In the genomic region with DNA sequence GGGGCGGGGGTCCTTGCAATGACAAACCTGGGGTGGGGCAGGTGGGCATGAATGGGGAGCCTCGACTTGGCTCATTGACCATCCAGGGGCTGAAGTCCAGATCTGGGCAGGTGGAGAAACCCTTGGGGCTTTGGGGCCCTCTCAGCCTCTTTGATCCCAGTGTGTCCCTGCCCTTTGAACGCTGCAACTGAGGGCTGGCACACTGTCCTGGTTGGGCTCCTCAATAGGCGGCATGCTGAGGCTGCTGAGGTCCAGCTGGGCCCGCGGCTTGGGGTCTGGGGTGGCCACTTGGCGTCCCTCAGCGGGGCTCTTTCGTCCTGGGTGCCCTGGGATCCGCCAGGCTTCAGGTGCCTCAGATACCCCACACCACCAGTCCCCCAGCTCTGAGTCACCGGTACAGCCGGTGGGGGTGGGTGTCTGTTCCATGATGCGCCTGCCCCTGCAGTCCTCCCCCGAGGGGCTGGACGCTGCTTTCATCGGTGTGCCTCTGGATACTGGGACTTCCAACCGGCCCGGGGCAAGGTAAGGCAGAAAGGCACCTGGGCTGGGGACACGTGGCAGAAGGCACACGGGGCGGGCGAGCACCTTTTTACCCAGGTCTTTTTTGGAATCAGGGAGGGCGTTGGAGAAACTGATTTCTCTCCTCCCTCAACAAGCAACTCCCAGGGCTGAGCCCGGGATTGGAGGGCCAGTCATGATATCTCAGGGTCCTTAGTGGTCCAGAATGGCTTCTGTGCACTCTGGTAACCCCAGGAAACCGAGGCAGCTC, we compare ENCODE assay signal across 12 mouse cellular contexts. TPM values are rescaled to one million over a fixed set of nuclear protein-coding genes. Genes with fewer than 3 reads are reported as not detected.
DNase-seq lines count a peak whose midpoint lies in the region; ATAC-seq and TF ChIP-seq lines count a peak whose summit lies in the region.
"Had no signal": no experiment of that assay in that cellular context is flagged by ENCODE, and none has a peak within 500 bp of the region (broad histone marks: within the 10 kb centered on the region; RNA-seq: fewer than 3 reads in every experiment).

Agmat (plus strand) TSS at position 95 of the 769 bp plus-strand sequence.

- H3K9me3 ChIP-seq in intestine, postnatal 0 days (ENCODE audit: control insufficient read depth) = no peaks in the 10 kb centered on the region
- H3K9me3 ChIP-seq in liver, embryonic 14.5 days (ENCODE audit: control insufficient read depth, low read length) = no peaks in the 10 kb centered on the region
- no peaks in the 10 kb centered on the region for H3K9me3 ChIP-seq in forebrain, postnatal 0 days (ENCODE audit: low read length)
- H3K9me3 ChIP-seq: limb, embryonic 15.5 days had no signal

- H3K36me3 ChIP-seq in intestine, postnatal 0 days (ENCODE audit: control insufficient read depth, insufficient read depth) = no peaks in the 10 kb centered on the region
- H3K36me3 ChIP-seq in liver, embryonic 14.5 days (replicated peaks; ENCODE audit: control insufficient read depth, insufficient read depth, low read depth) = no peaks in the 10 kb centered on the region
- H3K36me3 ChIP-seq in forebrain, postnatal 0 days (ENCODE audit: insufficient read depth) = no peaks in the 10 kb centered on the region
- H3K36me3 ChIP-seq: limb, embryonic 15.5 days had no signal

- H3K27me3 ChIP-seq in intestine, postnatal 0 days (replicated peaks; ENCODE audit: control insufficient read depth, insufficient read depth, low read length) = no peaks in the 10 kb centered on the region
- H3K27me3 ChIP-seq in liver, embryonic 14.5 days (ENCODE audit: control insufficient read depth, insufficient read depth, low read length) = no peaks in the 10 kb centered on the region
- H3K27me3 ChIP-seq in forebrain, postnatal 0 days (ENCODE audit: insufficient read depth, low read length) = no peaks in the 10 kb centered on the region
- H3K27me3 ChIP-seq: limb, embryonic 15.5 days had no signal

- peak within 1 kb of the TSS; percentile 60 for H3K27ac ChIP-seq in intestine, postnatal 0 days (ENCODE audit: low read depth, low read length)
- H3K27ac ChIP-seq in liver, embryonic 14.5 days = no peak within 1 kb of the TSS; the same call in 1 of the 2 replicates
- H3K27ac ChIP-seq in forebrain, postnatal 0 days (ENCODE audit: low read depth, low read length) = no peak within 1 kb of the TSS
- H3K27ac ChIP-seq: hindbrain, postnatal 0 days; limb, embryonic 15.5 days had no signal

- peak; percentile 36 for DNase-seq in kidney, adult 18-20 months
- no peak for DNase-seq in kidney, adult 11 months
- DNase-seq in adrenal gland, adult 8-10 months = no peak
- DNase-seq in liver, embryonic 14.5 days (ENCODE audit: low read depth in 3 of 3, low spot score in 3 of 3) = no peak
- DNase-seq in forebrain, postnatal 0 days = no peak
- no peak for DNase-seq in urinary bladder, postnatal 14 days (ENCODE audit: low spot score)
- DNase-seq: cerebellum, adult 11 months had no signal

- peak within 1 kb of the TSS; percentile 48 for H3K9ac ChIP-seq in intestine, postnatal 0 days (ENCODE audit: low read depth, low read length)
- 0 out of 2 replicates have a peak within 1 kb of the TSS, but pooled peaks have one; percentile 25 for H3K9ac ChIP-seq in liver, embryonic 14.5 days (replicated peaks)
- H3K9ac ChIP-seq in forebrain, postnatal 0 days = no peak within 1 kb of the TSS
- H3K9ac ChIP-seq: limb, embryonic 15.5 days had no signal

- no peak for TF ChIP-seq EP300 in liver, embryonic 14.5 days (IDR thresholded peaks at IDR 0.05; ENCODE audit: low read depth)

- 0 out of 2 replicates have a peak, but pooled peaks cover 3% of the 10 kb centered on the region for H3K4me1 ChIP-seq in intestine, postnatal 0 days (replicated peaks; ENCODE audit: control insufficient read depth, insufficient read depth, low read length)
- peaks cover 11 to 22% of the 10 kb centered on the region in 2 experiments for H3K4me1 ChIP-seq in liver, embryonic 14.5 days (replicated peaks; ENCODE audit: control insufficient read depth in 2 of 2, insufficient read depth in 2 of 2, low read length in 1 of 2)
- H3K4me1 ChIP-seq in forebrain, postnatal 0 days (ENCODE audit: insufficient read depth) = no peaks in the 10 kb centered on the region

- TF ChIP-seq CTCF in intestine, postnatal 0 days (IDR thresholded peaks at IDR 0.05; ENCODE audit: low read depth) = no peak
- no peak for TF ChIP-seq CTCF in liver, embryonic 14.5 days (IDR thresholded peaks at IDR 0.05; ENCODE audit: low read depth)
- TF ChIP-seq CTCF in forebrain, postnatal 0 days (IDR thresholded peaks at IDR 0.05; ENCODE audit: low read depth) = no peak

- 14% methylated on average over 25 of the region's 25 CpGs for WGBS in intestine, postnatal 0 days
- WGBS in liver, embryonic 14.5 days (ENCODE audit: insufficient replicate concordance) = 32% methylated on average over 25 of the region's 25 CpGs
- 28% methylated on average over 25 of the region's 25 CpGs for WGBS in forebrain, postnatal 0 days

- H3K4me3 ChIP-seq in intestine, postnatal 0 days (ENCODE audit: low read depth, low read length) = peak within 1 kb of the TSS; percentile 52
- peak within 1 kb of the TSS; percentile 23 to 39 for H3K4me3 ChIP-seq in liver, embryonic 14.5 days (ENCODE audit: insufficient read depth in 1 of 2, low read depth in 2 of 2, low read length in 2 of 2)
- no peak within 1 kb of the TSS for H3K4me3 ChIP-seq in forebrain, postnatal 0 days (ENCODE audit: low read depth, low read length)
- H3K4me3 ChIP-seq: limb, embryonic 15.5 days had no signal

- H3K4me2 ChIP-seq in intestine, postnatal 0 days (replicated peaks; ENCODE audit: low read depth) = peak within 1 kb of the TSS; percentile 71
- peak within 1 kb of the TSS; percentile 41 for H3K4me2 ChIP-seq in liver, embryonic 14.5 days (ENCODE audit: low read depth)
- no peak within 1 kb of the TSS for H3K4me2 ChIP-seq in forebrain, postnatal 0 days (ENCODE audit: low read depth)
- H3K4me2 ChIP-seq: limb, embryonic 15.5 days had no signal

- ATAC-seq in intestine, postnatal 0 days = peak; percentile 65
- no peak for ATAC-seq in liver, embryonic 14.5 days (ENCODE audit: insufficient read depth)
- no peak for ATAC-seq in forebrain, postnatal 0 days
- ATAC-seq: hindbrain, postnatal 0 days had no signal

RNA-seq across cellular contexts. Expression of gene Agmat, which starts in this region (rescaled TPM):
- total RNA-seq in adrenal gland, adult 8-10 months (2022) = 10 to 100 TPM in 3 of 4 experiments, 1 to 10 TPM in 1; 9.4 to 59.0 (median 32.8) TPM
- 106 and 109 TPM in 2 replicates for polyA plus RNA-seq in intestine, postnatal 0 days (2015; fragmentation: Nextera tagmentation; extraction: Ambion mirVana)
- polyA plus RNA-seq in liver, embryonic 14.5 days (2012; rRNA removed) = 11.2 and 14.4 TPM in 2 replicates
- 18.1 and 18.7 TPM in 2 replicates for polyA plus RNA-seq in liver, embryonic 14.5 days (2014; fragmentation: Nextera tagmentation; extraction: Ambion mirVana)
- not detected in 2 replicates for total RNA-seq in forebrain, postnatal 0 days (2014; rRNA removed)
- not detected in 2 replicates for polyA plus RNA-seq in forebrain, postnatal 0 days (2015; fragmentation: Nextera tagmentation; extraction: Ambion mirVana)
- total RNA-seq: hindbrain, postnatal 0 days; layer of hippocampus, postnatal 14 days; megakaryocyte progenitor cell, adult 5-6 weeks had no signal
- polyA plus RNA-seq: limb, embryonic 15.5 days had no signal

Comparison
In these comparisons a context has a peak if more than half of its experiments do, and no peak if none do; other contexts are left out.
1. RNA of gene Agmat (total RNA-seq): 9.4 to 59.0 TPM in adrenal gland, adult 8-10 months; not detected in forebrain, postnatal 0 days; every median in the first group is over 10 times any median in the second.
2. RNA of gene Agmat (polyA plus RNA-seq): 106 to 109 TPM in intestine, postnatal 0 days and 11.2 to 18.7 TPM in liver, embryonic 14.5 days; not detected in forebrain, postnatal 0 days; every median in the first group is over 10 times any median in the second.